ENCODE assay signal across 8 mouse cellular contexts in the genomic region with DNA sequence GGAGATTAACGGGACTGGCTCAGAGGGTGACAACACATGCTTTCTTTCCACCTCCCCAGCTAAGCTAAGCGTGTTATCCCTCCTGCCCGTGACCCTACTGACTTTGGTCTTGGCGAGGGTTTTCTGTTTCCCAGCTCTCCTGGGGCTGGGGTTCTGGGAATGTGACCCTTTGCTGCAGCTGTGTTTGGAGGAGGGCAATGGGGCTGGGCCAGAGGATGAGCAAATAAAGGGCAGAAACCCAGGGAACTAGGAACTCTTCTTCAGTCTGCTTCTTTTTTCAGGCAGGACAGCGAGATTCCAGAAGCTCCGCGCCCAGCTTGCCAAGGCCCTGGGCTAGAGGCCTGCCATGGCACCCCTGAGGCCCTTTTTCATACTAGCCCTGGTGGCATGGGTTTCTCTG. TPM values are rescaled to one million over a fixed set of nuclear protein-coding genes. Genes with fewer than 3 reads are reported as not detected.
DNase-seq lines count a peak whose midpoint lies in the region; ATAC-seq and TF ChIP-seq lines count a peak whose summit lies in the region.

Gene Vtn, plus strand, starts transcription at position 88 of the 400 bp plus-strand sequence.

- H3K27ac ChIP-seq in lung, embryonic 14.5 days (ENCODE audit: low read depth), result no peak within 1 kb of the TSS
- H3K27ac ChIP-seq in embryonic fibroblast, embryonic 13.5 days (ENCODE audit: insufficient read depth, low read length), result no peak within 1 kb of the TSS
- no peak within 1 kb of the TSS for H3K27ac ChIP-seq in heart, embryonic 16.5 days (ENCODE audit: low read length)
- H3K27ac ChIP-seq in limb, embryonic 12.5 days, result peak within 1 kb of the TSS; percentile 5; the same call in 1 of the 2 replicates
- no peak within 1 kb of the TSS for H3K27ac ChIP-seq in stomach, embryonic 14.5 days (ENCODE audit: low read length)

- TF ChIP-seq CTCF in lung, embryonic 14.5 days (IDR thresholded peaks at IDR 0.05; ENCODE audit: low read depth), result no peak
- TF ChIP-seq CTCF in embryonic fibroblast, embryonic 13.5 days (IDR thresholded peaks at IDR 0.05; ENCODE audit: borderline replicate concordance, insufficient read depth, low read length), result no peak

- peak within 1 kb of the TSS; percentile 34; the same call in 1 of the 2 replicates for H3K9ac ChIP-seq in lung, embryonic 14.5 days
- H3K9ac ChIP-seq in heart, embryonic 16.5 days (ENCODE audit: low read length), result no peak within 1 kb of the TSS
- no peak within 1 kb of the TSS for H3K9ac ChIP-seq in limb, embryonic 12.5 days (replicated peaks)
- H3K9ac ChIP-seq in stomach, embryonic 14.5 days (replicated peaks; ENCODE audit: low read depth, low read length), result 0 out of 2 replicates have a peak within 1 kb of the TSS, but pooled peaks have one; percentile 3

- TF ChIP-seq POLR2A in embryonic fibroblast, embryonic 13.5 days (IDR thresholded peaks at IDR 0.05; ENCODE audit: low read depth, low read length), result no peak

- H3K4me3 ChIP-seq in lung, embryonic 14.5 days (ENCODE audit: low read depth, low read length), result peak within 1 kb of the TSS; percentile 50
- peak within 1 kb of the TSS; percentile 51 for H3K4me3 ChIP-seq in embryonic fibroblast, embryonic 13.5 days (ENCODE audit: insufficient read depth, low read length)
- H3K4me3 ChIP-seq in heart, embryonic 16.5 days (ENCODE audit: low read length), result peak within 1 kb of the TSS; percentile 56
- H3K4me3 ChIP-seq in limb, embryonic 12.5 days (replicated peaks), result peak within 1 kb of the TSS; percentile 57
- H3K4me3 ChIP-seq in stomach, embryonic 14.5 days (ENCODE audit: low read depth, low read length), result peak within 1 kb of the TSS; percentile 50

- peak within 1 kb of the TSS; percentile 99 for H3K4me2 ChIP-seq in lung, embryonic 14.5 days
- peak within 1 kb of the TSS; percentile 89 for H3K4me2 ChIP-seq in heart, embryonic 16.5 days (ENCODE audit: low read depth, low read length)
- H3K4me2 ChIP-seq in limb, embryonic 12.5 days, result peak within 1 kb of the TSS; percentile 99
- peak within 1 kb of the TSS; percentile 96 for H3K4me2 ChIP-seq in stomach, embryonic 14.5 days (replicated peaks; ENCODE audit: low read depth, low read length)

- H3K27me3 ChIP-seq in lung, embryonic 14.5 days (ENCODE audit: insufficient read depth, low read length), result peaks cover 56% of the 10 kb centered on the region
- H3K27me3 ChIP-seq in heart, embryonic 16.5 days (ENCODE audit: control insufficient read depth, insufficient read depth, low read length), result peaks cover 65% of the 10 kb centered on the region
- peaks cover 68% of the 10 kb centered on the region for H3K27me3 ChIP-seq in limb, embryonic 12.5 days
- peaks cover 13% of the 10 kb centered on the region for H3K27me3 ChIP-seq in stomach, embryonic 14.5 days (ENCODE audit: control insufficient read depth, insufficient read depth, low read length)

- no peaks in the 10 kb centered on the region for H3K9me3 ChIP-seq in lung, embryonic 14.5 days (ENCODE audit: low read depth, low read length)
- H3K9me3 ChIP-seq in heart, embryonic 16.5 days (replicated peaks; ENCODE audit: control insufficient read depth, low read length), result no peaks in the 10 kb centered on the region
- no peaks in the 10 kb centered on the region for H3K9me3 ChIP-seq in limb, embryonic 12.5 days
- H3K9me3 ChIP-seq in stomach, embryonic 14.5 days (ENCODE audit: control insufficient read depth, low read depth, low read length), result no peaks in the 10 kb centered on the region

- H3K36me3 ChIP-seq in lung, embryonic 14.5 days (ENCODE audit: insufficient read depth), result no peaks in the 10 kb centered on the region
- H3K36me3 ChIP-seq in heart, embryonic 16.5 days (ENCODE audit: control insufficient read depth, insufficient read depth), result no peaks in the 10 kb centered on the region
- H3K36me3 ChIP-seq in limb, embryonic 12.5 days, result no peaks in the 10 kb centered on the region
- H3K36me3 ChIP-seq in stomach, embryonic 14.5 days (ENCODE audit: control insufficient read depth, insufficient read depth, low read length), result no peaks in the 10 kb centered on the region

- DNase-seq in lung, embryonic 14.5 days, result no peak
- DNase-seq in lung, postnatal 14 days, result no peak
- no peak for DNase-seq in B cell, adult 2 months
- DNase-seq in lung, postnatal 4 days, result no peak

- 0 out of 2 replicates have a peak, but pooled peaks cover 4% of the 10 kb centered on the region for H3K4me1 ChIP-seq in lung, embryonic 14.5 days (ENCODE audit: insufficient read depth)
- H3K4me1 ChIP-seq in embryonic fibroblast, embryonic 13.5 days (ENCODE audit: control insufficient read depth, insufficient read depth, low read length), result no peaks in the 10 kb centered on the region
- H3K4me1 ChIP-seq in heart, embryonic 16.5 days (ENCODE audit: control insufficient read depth, insufficient read depth, low read length), result peaks cover 10% of the 10 kb centered on the region
- peaks cover 13% of the 10 kb centered on the region for H3K4me1 ChIP-seq in limb, embryonic 12.5 days (replicated peaks)
- H3K4me1 ChIP-seq in stomach, embryonic 14.5 days (ENCODE audit: control insufficient read depth, insufficient read depth, low read length), result no peaks in the 10 kb centered on the region

- 35% methylated on average over 7 of the region's 7 CpGs for WGBS in lung, embryonic 14.5 days
- 51% methylated on average over 7 of the region's 7 CpGs for WGBS in heart, embryonic 16.5 days
- WGBS in limb, embryonic 12.5 days, result 62% methylated on average over 7 of the region's 7 CpGs
- WGBS in stomach, embryonic 14.5 days, result 48% methylated on average over 7 of the region's 7 CpGs

- no peak for ATAC-seq in lung, embryonic 14.5 days (ENCODE audit: insufficient read depth)
- no peak for ATAC-seq in heart, embryonic 16.5 days (replicated peaks; ENCODE audit: extremely low read depth, insufficient read depth, low FRiP score)
- no peak for ATAC-seq in limb, embryonic 12.5 days (ENCODE audit: insufficient number of reproducible peaks, insufficient read depth, low FRiP score, low TSS enrichment, low read depth)
- ATAC-seq in stomach, embryonic 14.5 days (ENCODE audit: insufficient number of reproducible peaks, insufficient read depth, low FRiP score, low read depth), result no peak

RNA-seq across cellular contexts. Expression of gene Vtn, which starts in this region (rescaled TPM):
- polyA plus RNA-seq in lung, embryonic 14.5 days (2014; fragmentation: Nextera tagmentation; extraction: Ambion mirVana), result 0.20 and 0.50 TPM in 2 replicates
- polyA plus RNA-seq in embryonic fibroblast, embryonic 13.5 days (2011; ENCODE audit: insufficient read length, low read depth, missing spikeins), result not detected in 2 replicates
- polyA plus RNA-seq in heart, embryonic 16.5 days (2015; fragmentation: Nextera tagmentation; extraction: Ambion mirVana), result 2.1 and 2.3 TPM in 2 replicates
- 0.26 and 0.28 TPM in 2 replicates for polyA plus RNA-seq in limb, embryonic 12.5 days (2016; fragmentation: Nextera tagmentation; extraction: Ambion mirVana)
- 0.81 and 5.4 TPM in 2 replicates for polyA plus RNA-seq in stomach, embryonic 14.5 days (2014; fragmentation: Nextera tagmentation; extraction: Ambion mirVana)

Comparison
In these comparisons a context has a peak if more than half of its experiments do, and no peak if none do; other contexts are left out.
1. H3K9ac ChIP-seq: peak in lung, embryonic 14.5 days (single experiment) and stomach, embryonic 14.5 days (single experiment); none in heart, embryonic 16.5 days (single experiment) and limb, embryonic 12.5 days (single experiment).
2. Peak in every context shown above with its lines, with median percentiles within 50 percentile points of each other: H3K4me2 ChIP-seq and H3K4me3 ChIP-seq.